Comparison of ENCODE assay signal across 20 mouse cellular contexts in the genomic region with DNA sequence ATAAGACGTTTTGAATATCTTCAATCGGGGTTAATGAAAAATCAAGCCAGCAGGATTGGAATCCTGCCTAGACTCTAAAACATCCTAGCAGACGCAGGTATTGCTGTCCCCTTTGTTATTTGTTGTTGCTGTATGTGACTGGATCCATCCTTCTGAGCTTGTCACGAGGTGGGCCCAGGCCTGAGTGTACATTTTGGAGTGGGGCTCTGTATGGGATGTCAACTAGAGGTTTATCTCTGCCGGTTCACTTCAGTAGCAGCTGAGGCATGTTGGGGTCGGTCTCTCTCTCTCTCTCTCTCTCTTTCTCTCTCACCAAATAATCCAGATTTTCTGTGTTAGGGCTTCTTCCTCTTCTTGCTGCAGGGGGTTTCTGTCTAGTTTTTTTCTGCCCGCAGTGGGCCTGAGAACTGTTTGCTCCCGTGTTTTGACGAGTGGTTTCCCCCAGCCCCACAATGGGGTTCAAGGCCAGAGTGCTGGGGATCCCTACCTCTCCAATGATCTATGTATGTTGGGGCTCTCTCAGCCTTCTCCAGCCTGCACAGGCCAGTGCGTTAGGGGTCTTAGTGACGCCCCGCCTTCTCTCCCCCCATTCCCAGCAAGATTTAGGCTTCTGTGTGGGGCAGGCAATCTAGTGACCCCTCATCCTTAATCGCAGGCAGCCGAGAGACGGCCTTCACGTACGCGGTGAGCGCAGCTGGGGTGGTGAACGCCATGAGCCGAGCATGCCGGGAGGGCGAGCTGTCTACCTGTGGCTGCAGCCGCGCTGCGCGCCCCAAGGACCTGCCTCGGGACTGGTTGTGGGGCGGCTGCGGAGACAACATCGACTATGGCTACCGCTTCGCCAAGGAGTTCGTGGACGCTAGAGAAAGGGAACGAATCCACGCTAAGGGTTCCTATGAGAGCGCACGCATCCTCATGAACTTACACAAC. TPM values are rescaled to one million over a fixed set of nuclear protein-coding genes. Genes with fewer than 3 reads are reported as not detected.
DNase-seq lines count a peak whose midpoint lies in the region; ATAC-seq and TF ChIP-seq lines count a peak whose summit lies in the region.
"Had no signal": no experiment of that assay in that cellular context is flagged by ENCODE, and none has a peak within 500 bp of the region (broad histone marks: within the 10 kb centered on the region; RNA-seq: fewer than 3 reads in every experiment).

No protein-coding gene starts in this region.

- no peak for TF ChIP-seq POLR2A in ES-Bruce4 (IDR thresholded peaks at IDR 0.05; ENCODE audit: insufficient read depth, low read length)

- H3K27ac ChIP-seq in hindbrain, embryonic 13.5 days, result no peak overlapping the region
- H3K27ac ChIP-seq in hindbrain, embryonic 16.5 days (ENCODE audit: low read depth, low read length), result no peak overlapping the region
- H3K27ac ChIP-seq in ES-Bruce4 (ENCODE audit: insufficient read depth, low read length) (no peak overlapping the region), ES-E14 (ENCODE audit: insufficient read depth, low read depth, low read length, poor library complexity, severe bottlenecking) (no peak overlapping the region)
- peak overlapping the region; percentile 69; the same call in 1 of the 2 replicates for H3K27ac ChIP-seq in limb, embryonic 13.5 days
- H3K27ac ChIP-seq: gastrocnemius, adult 2 months had no signal

- peaks cover 24% of the 10 kb centered on the region for H3K4me1 ChIP-seq in hindbrain, embryonic 13.5 days (replicated peaks)
- H3K4me1 ChIP-seq in hindbrain, embryonic 16.5 days (ENCODE audit: control insufficient read depth, insufficient read depth, low read depth, low read length), result no peaks in the 10 kb centered on the region
- peaks cover 1% of the 10 kb centered on the region for H3K4me1 ChIP-seq in ES-Bruce4 (ENCODE audit: control insufficient read depth, insufficient read depth, low read length)
- H3K4me1 ChIP-seq in ES-E14 (ENCODE audit: control insufficient read depth in 2 of 2, insufficient read depth in 2 of 2, low read length in 2 of 2, poor library complexity in 1 of 2), result peaks cover 0 to 8% of the 10 kb centered on the region in 2 experiments; a peak in 1 of 4 replicates
- peaks cover 70% of the 10 kb centered on the region for H3K4me1 ChIP-seq in limb, embryonic 13.5 days

- in situ Hi-C loops in ES-E14 (cut with MboI; ENCODE audit: low sequenced_read_pairs in 2 of 2, unreplicated experiment in 2 of 2), result loop anchor here in 1 of 2 experiments (25.0 kb wide), 2 partner anchors 581 to 706 kb away; no protein-coding TSS in a partner anchor

- H3K4me3 ChIP-seq in hindbrain, embryonic 13.5 days, result no peak overlapping the region
- no peak overlapping the region for H3K4me3 ChIP-seq in hindbrain, embryonic 16.5 days (ENCODE audit: low read length)
- H3K4me3 ChIP-seq in ES-Bruce4 (ENCODE audit: low read depth, low read length), result peak overlapping the region; percentile 53
- H3K4me3 ChIP-seq in ES-E14 (ENCODE audit: insufficient read depth in 1 of 2, low read depth in 1 of 2, low read length in 2 of 2, poor library complexity in 1 of 2, severe bottlenecking in 1 of 2), result peak overlapping the region; percentile 37 to 38; a peak in 3 of 4 replicates
- H3K4me3 ChIP-seq in limb, embryonic 13.5 days, result peak overlapping the region; percentile 89
- H3K4me3 ChIP-seq: gastrocnemius, adult 2 months had no signal

- H3K27me3 ChIP-seq in hindbrain, embryonic 13.5 days, result peaks cover 19% of the 10 kb centered on the region
- H3K27me3 ChIP-seq in hindbrain, embryonic 16.5 days (replicated peaks; ENCODE audit: control insufficient read depth, insufficient read depth, low read length), result no peaks in the 10 kb centered on the region
- peaks cover 2% of the 10 kb centered on the region; the same call in 1 of the 2 replicates for H3K27me3 ChIP-seq in ES-Bruce4 (ENCODE audit: control insufficient read depth, insufficient read depth, low read length, poor library complexity, severe bottlenecking)
- 0 out of 2 replicates have a peak, but pooled peaks cover 3% of the 10 kb centered on the region for H3K27me3 ChIP-seq in limb, embryonic 13.5 days

- no peak for ATAC-seq in hindbrain, embryonic 13.5 days (ENCODE audit: low FRiP score)
- ATAC-seq in hindbrain, embryonic 16.5 days, result no peak
- no peak for ATAC-seq in limb, embryonic 13.5 days (ENCODE audit: low FRiP score, low read depth)
- ATAC-seq: activated CD4-positive, CD25-positive, alpha-beta regulatory T cell, adult 4 months had no signal

- TF ChIP-seq EP300 in ES-Bruce4 (IDR thresholded peaks at IDR 0.05; ENCODE audit: insufficient read depth, low read depth, low read length), result no peak

- WGBS in hindbrain, embryonic 13.5 days, result 71% methylated on average over 39 of the region's 39 CpGs
- 65% methylated on average over 39 of the region's 39 CpGs for WGBS in hindbrain, embryonic 16.5 days
- WGBS in limb, embryonic 13.5 days, result 76% methylated on average over 39 of the region's 39 CpGs

- H3K4me2 ChIP-seq in hindbrain, embryonic 13.5 days, result peak overlapping the region; percentile 34
- H3K4me2 ChIP-seq in hindbrain, embryonic 16.5 days (ENCODE audit: low read length), result no peak overlapping the region
- peak overlapping the region; percentile 90 for H3K4me2 ChIP-seq in limb, embryonic 13.5 days (replicated peaks)
- H3K4me2 ChIP-seq: liver, embryonic 11.5 days had no signal

- H3K9ac ChIP-seq in hindbrain, embryonic 13.5 days, result peak overlapping the region; percentile 35; the same call in 1 of the 2 replicates
- H3K9ac ChIP-seq in hindbrain, embryonic 16.5 days (ENCODE audit: low read depth, low read length), result no peak overlapping the region
- H3K9ac ChIP-seq in ES-Bruce4 (ENCODE audit: low read depth, poor library complexity, severe bottlenecking), result no peak overlapping the region; the same call in 1 of the 2 replicates
- H3K9ac ChIP-seq in ES-E14 (ENCODE audit: insufficient read depth, low read depth, low read length, poor library complexity, severe bottlenecking), result 0 out of 2 replicates have a peak overlapping the region, but pooled peaks have one; percentile 4
- H3K9ac ChIP-seq in limb, embryonic 13.5 days, result peak overlapping the region; percentile 67

- H3K9me3 ChIP-seq in hindbrain, embryonic 13.5 days, result no peaks in the 10 kb centered on the region
- H3K9me3 ChIP-seq in hindbrain, embryonic 16.5 days (ENCODE audit: control insufficient read depth, low read length), result no peaks in the 10 kb centered on the region
- no peaks in the 10 kb centered on the region for H3K9me3 ChIP-seq in ES-Bruce4 (replicated peaks; ENCODE audit: control insufficient read depth, insufficient read depth, low read length, poor library complexity, severe bottlenecking)
- H3K9me3 ChIP-seq in ES-E14 (ENCODE audit: control insufficient read depth, insufficient read depth, low read depth, low read length), result no peaks in the 10 kb centered on the region
- no peaks in the 10 kb centered on the region for H3K9me3 ChIP-seq in limb, embryonic 13.5 days

- DNase-seq in ES-E14 (ENCODE audit: low read depth, low spot score), result no peak
- no peak for DNase-seq in cerebellum, postnatal 36 days
- no peak for DNase-seq in urinary bladder, postnatal 14 days (ENCODE audit: low spot score)
- DNase-seq: adrenal gland, postnatal 25 days; cerebellum, adult 18-20 months; gastrocnemius, adult 2 months; kidney, adult 2 months; kidney, postnatal 36 days; lung, adult 2 months; lung, postnatal 36 days; retina, postnatal 1 day; thymus, adult 2 months had no signal

- no peak for TF ChIP-seq CTCF in ES-Bruce4 (IDR thresholded peaks at IDR 0.05; ENCODE audit: low read depth, low read length)

- H3K36me3 ChIP-seq in hindbrain, embryonic 13.5 days, result peaks cover 12% of the 10 kb centered on the region
- H3K36me3 ChIP-seq in hindbrain, embryonic 16.5 days (ENCODE audit: control insufficient read depth, insufficient read depth, low read length), result no peaks in the 10 kb centered on the region
- H3K36me3 ChIP-seq in ES-Bruce4 (ENCODE audit: control insufficient read depth, insufficient read depth, low read length, poor library complexity, severe bottlenecking), result no peaks in the 10 kb centered on the region
- no peaks in the 10 kb centered on the region for H3K36me3 ChIP-seq in ES-E14 (ENCODE audit: control insufficient read depth, insufficient read depth, low read length, poor library complexity, severe bottlenecking)
- peaks cover 85% of the 10 kb centered on the region for H3K36me3 ChIP-seq in limb, embryonic 13.5 days

TF ChIP-seq in ES-E14, 5 proteins besides CTCF, POLR2A, EP300 and RAD21:
- TF ChIP-seq ZC3H11A (IDR thresholded peaks at IDR 0.05; ENCODE audit: borderline replicate concordance, low read depth, low read length), result no peak
- TF ChIP-seq HCFC1 (IDR thresholded peaks at IDR 0.05; ENCODE audit: borderline replicate concordance, insufficient read depth, low read length), result no peak
- no peak for TF ChIP-seq MAFK (IDR thresholded peaks at IDR 0.05; ENCODE audit: insufficient read depth, low read depth, low read length)
- TF ChIP-seq CHD2 (IDR thresholded peaks at IDR 0.05; ENCODE audit: low read depth, low read length), result no peak
- TF ChIP-seq ZNF384 (IDR thresholded peaks at IDR 0.05; ENCODE audit: low read depth, low read length), result no peak

RNA-seq across cellular contexts. Expression of gene Wnt5a, which starts 13.3 kb away (rescaled TPM):
- polyA plus RNA-seq in hindbrain, embryonic 13.5 days (2015; fragmentation: Nextera tagmentation; extraction: Ambion mirVana), result 25.4 and 35.4 TPM in 2 replicates
- polyA plus RNA-seq in hindbrain, embryonic 16.5 days (2015; fragmentation: Nextera tagmentation; extraction: Ambion mirVana), result 17.8 and 24.2 TPM in 2 replicates
- 0.99 and 1.3 TPM in 2 replicates for polyA plus RNA-seq in ES-Bruce4 (2011; ENCODE audit: insufficient read depth, insufficient read length, low read depth, missing spikeins)
- 4.0 and 4.9 TPM in 2 replicates for total RNA-seq in ES-E14 (2012; rRNA removed)
- 137 and 154 TPM in 2 replicates for polyA plus RNA-seq in limb, embryonic 13.5 days (2015; fragmentation: Nextera tagmentation; extraction: Ambion mirVana)
- total RNA-seq: common myeloid progenitor, adult 5-6 weeks; granulocyte monocyte progenitor cell, adult 5-6 weeks had no signal
- polyA plus RNA-seq: activated CD4-positive, CD25-positive, alpha-beta regulatory T cell, adult 4 months had no signal

Comparison
In these comparisons a context has a peak if more than half of its experiments do, and no peak if none do; other contexts are left out.
1. H3K9ac ChIP-seq: peak in hindbrain, embryonic 13.5 days (single experiment), ES-E14 (single experiment) and limb, embryonic 13.5 days (single experiment); none in hindbrain, embryonic 16.5 days (single experiment) and ES-Bruce4 (single experiment).
2. H3K4me3 ChIP-seq: peak in ES-Bruce4 (single experiment), ES-E14 (2 of 2) and limb, embryonic 13.5 days (single experiment); none in hindbrain, embryonic 13.5 days (single experiment) and hindbrain, embryonic 16.5 days (single experiment).